Mouse (Mus musculus): ENCODE data around the gene Epb41.

- no peak for TF ChIP-seq POLR2A (IDR thresholded peaks at IDR 0.05; ENCODE audit: extremely low read depth, insufficient read depth, low read length)
- TF ChIP-seq CTCF (IDR thresholded peaks at IDR 0.05; ENCODE audit: low read depth, low read length), result peak; percentile 79
Observed at GRCm38 (mm10) chr4:132079555-132080275, 4.6 kb upstream of the Epb41 start.

Data from liver, adult 2 months (tissue).